Mouse (Mus musculus): ENCODE measurements around the gene Cntnap2.

The Cntnap2 gene

GRCm38 (mm10) chr6:47350100-47350690 is 2291.0 kb downstream of the Cntnap2 start:
- no peak for DNase-seq (ENCODE audit: low spot score in 2 of 2)
